Mouse (Mus musculus): ENCODE results near the gene Tmcc1.

GRCm38 (mm10) chr6:116180731-116181130 is 12.6 kb downstream of the Tmcc1 start:
- TF ChIP-seq POLR2A (IDR thresholded peaks at IDR 0.05; ENCODE audit: extremely low read depth, insufficient read depth, low read length): no peak
- TF ChIP-seq CTCF (IDR thresholded peaks at IDR 0.05; ENCODE audit: low read depth, low read length): no peak
